Mouse (Mus musculus): ENCODE results near the gene Bcl2l1.
A peak's percentile ranks its signal among the peaks of the same experiment; 100 is the strongest.

Bcl2l1 gene

DNA sequence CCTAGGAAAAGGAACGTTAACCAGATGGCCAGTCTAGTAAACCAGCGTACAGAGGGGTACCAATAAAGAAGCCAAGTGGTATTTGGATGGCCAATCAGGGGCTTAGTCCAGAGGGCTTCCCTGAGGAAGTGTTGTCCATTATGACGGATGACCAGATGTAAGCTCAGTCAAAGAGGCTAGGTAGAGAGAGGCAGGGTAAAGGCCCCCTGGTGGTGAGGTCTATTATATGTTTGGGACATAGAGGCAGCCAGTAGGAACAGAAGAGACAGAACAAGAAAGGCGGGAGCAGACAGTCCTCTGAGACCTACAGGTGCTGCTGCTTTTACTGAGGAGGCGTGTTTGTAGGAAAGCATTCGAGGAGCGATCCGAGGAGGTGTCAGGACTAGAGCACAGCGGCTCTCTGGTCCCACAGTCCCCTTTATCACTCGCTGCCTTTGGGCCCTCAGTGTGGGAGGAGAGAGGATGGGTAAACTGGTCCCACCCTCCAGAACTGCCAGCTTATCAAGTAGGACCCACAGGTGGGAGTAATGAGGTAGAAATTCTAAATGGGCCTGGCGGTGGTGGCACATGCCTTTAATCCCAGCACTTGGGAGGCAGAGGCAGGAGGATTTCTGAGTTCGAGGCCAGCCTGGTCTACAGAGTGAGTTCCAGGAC, 63.8 kb downstream of the Bcl2l1 start:
- peak; percentile 74 for DNase-seq

DNA sequence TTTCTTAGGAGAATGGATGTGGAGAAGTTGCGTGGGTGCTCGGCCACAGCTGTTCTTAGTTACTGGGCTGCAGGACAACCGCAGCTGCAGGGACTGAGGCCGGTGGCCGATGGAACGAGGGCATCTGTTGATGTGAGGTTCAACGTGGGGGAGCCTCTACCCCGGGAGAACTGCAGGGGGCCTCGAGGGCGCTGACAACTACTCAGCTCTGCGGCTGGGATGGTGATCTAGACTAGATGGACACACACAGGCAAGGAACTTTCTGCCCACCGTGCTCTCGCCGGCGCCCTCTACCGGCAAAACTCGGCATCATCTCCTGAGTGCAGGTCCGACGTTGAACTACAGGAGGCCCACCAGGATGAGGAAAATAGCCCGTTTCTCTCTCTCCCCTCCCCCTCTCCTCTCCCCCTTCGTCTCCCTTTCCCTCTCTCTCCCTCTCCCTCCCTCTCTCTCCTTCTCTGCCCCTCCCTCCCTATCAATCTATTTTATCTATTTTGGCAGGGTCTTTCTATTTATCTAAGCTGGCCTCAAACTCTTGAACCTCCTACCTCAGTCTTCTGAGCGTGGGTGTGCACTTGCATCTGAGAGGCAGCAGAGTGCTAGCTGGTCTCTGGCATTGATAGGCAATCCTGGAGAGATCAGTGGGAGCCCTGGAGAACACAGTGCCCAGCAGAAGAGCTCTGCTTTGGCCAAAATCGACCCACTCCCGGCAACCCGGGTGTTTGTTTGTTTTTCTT, 65.0 kb downstream of the Bcl2l1 start:
- DNase-seq = peak; percentile 96

DNA sequence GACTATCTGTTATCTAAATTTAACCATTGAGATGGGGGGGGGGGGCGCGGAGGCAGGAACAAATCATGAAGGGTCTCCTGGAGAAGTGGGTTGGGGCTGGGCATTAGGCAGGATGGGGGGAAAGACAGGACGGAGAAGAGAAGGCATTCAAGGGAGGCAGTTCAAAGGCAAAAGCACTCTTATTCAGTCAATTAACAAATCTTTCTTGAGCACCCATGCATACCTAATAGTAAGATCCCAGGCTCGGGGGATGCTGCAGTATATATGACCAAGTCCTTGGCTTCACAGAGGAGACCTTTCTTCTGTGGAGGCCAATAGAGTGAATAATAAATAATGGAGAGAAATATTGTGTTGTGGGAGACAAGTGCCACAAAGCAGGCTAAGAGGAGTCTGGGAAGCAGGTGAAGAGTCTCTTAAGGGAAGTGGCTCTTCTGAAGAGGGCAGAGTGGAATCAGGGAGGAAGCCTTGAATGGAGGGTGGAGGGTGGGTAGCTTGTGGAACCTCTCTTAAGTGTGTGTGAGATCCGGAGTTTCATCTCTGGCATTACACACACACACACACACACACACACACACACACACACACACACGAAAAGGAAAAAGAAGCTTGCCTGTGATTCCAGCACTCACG, 66.4 kb downstream of the Bcl2l1 start:
- no peak for DNase-seq

DNA sequence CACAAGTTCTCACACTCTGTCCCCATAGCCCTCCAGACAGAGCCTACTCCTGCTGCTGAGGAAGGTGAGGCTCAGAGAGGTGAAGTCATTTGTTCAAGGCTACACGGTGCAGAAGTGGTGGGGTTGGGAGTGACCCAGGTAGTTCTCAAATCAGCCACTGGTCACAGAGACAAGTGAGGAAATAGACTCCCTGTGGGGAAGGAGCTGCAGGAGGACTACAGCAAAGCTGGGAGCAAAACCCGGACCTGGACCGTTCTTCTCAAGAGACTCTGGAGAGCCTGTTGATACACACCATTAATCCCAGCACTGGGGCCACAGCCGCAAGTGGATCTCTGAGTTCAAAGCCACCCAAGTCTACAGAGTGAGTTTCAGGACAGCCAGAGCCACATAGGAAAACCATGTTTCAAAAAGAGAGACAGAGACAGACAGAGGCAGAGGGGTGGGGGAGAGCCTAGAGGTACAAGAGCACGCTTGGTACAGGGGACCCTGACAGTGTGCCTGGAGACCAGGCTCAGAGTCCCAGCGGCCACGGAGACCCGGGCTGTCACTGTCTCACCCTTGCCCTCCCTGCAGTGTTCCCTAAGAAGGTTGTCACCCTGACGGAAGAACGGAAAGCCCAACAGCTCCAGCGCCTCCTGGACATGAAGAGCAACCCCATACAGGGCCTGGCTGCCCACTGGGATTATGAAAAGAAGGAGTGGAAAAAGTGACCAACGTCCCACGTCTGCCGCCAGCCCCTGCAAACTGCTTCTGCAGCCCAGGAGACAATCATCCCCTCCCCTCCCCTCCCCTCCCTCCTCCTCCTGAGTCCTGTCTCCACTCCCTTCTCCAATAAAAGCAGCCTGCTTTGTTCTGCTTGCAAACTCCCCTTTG, 67.1 kb downstream of the Bcl2l1 start:
- DNase-seq = no peak

DNA sequence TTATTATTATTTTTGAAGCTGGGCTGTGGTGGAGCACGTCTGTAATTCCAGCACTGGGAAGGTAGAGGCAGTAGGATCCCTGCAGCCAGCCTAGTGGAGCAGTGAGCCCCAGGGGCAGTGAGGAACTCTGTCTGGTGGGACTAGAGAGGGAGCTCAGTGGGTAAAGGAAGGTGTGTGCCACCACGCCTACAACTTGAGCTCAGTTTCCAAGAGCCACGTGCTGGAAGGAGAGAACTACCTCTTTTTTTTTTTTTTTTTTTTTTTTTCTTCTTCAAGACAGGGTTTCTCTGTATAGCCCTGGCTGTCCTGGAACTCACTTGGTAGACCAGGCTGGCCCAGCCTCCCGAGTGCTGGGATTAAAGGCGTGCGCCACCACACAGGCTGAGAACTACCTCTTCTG, 68.2 kb downstream of the Bcl2l1 start:
- no peak for DNase-seq

DNA sequence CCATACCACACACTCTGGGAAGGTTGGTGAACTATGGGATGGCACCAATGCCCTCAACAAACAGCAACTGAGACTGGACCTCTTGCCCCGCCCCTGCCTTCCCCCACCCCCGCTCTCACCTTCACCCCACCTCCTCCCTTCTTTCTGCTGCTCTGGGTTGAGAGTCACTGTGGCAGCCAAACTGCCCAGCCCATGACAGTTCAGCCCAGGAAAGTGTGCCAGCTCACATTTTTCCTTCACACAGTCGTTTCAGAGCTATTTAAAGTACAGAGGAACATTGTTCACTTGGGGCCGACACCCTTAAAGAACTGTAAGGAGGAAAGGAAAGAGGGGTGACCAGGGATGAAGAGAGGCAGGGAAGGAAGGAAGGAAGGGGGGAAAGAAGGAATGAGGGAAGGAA, 73.2 kb downstream of the Bcl2l1 start:
- DNase-seq = no peak

DNA sequence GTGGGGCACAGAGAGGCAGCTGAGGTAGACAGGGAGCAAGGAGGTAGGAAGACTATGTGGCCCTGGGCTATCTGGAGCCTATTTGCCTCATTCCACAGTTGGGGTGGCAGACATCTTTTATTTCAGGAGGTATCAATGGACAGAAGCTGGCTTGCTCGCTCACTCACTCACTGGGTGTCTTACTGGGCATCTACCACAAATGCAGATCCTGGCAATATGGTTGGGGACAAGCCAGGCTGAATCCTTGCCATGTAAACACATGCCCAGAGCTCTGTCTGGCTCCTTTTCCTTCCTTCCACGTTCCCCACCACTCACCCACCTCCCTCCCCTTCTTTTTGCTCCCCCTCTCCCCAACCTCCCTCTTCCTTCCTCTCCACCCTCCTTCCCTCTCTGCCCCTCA, 74.0 kb downstream of the Bcl2l1 start:
- no peak for DNase-seq

DNA sequence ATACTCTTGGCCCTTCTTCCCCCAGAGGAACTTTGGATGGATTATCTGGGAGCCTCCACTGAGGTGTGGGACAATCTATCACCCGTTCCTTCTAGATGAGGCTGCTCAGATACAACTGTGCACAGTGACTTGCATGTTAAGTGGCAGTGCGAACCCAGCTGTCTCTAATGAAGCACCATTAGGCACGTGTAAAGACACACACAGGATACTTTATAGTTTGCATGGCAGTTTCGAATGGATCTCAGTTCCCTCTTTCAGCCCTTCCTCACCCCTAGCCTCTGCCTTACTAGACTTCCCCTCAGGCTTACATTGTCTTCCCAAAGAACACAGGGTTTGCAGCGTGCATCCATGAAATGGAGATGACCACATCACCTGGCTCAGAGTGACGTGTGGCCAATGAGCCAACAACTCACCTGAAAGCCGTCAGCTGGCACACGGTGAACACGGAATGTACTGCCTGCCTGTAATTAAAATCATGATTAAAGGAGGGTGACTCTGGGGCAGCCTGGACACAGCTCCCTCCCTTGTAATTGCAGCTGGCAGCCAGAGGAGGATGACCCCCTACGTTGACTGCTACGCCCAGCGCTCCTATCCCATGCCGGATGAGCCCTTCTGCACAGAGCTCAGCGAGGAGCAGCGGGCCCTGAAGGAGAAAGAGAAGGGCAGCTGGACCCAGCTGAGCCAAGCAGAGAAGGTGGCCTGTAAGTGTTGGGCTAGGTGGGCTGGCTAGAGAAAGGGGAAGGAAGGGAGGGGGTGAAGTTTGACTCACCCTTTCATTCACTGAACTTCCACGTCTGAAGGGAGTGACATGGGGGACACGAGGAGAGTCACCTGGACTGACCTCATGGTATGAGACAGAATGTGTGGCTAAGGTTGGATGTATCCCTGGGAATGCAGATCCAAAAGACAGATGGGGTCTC, 74.8 kb downstream of the Bcl2l1 start:
- no peak for DNase-seq

DNA sequence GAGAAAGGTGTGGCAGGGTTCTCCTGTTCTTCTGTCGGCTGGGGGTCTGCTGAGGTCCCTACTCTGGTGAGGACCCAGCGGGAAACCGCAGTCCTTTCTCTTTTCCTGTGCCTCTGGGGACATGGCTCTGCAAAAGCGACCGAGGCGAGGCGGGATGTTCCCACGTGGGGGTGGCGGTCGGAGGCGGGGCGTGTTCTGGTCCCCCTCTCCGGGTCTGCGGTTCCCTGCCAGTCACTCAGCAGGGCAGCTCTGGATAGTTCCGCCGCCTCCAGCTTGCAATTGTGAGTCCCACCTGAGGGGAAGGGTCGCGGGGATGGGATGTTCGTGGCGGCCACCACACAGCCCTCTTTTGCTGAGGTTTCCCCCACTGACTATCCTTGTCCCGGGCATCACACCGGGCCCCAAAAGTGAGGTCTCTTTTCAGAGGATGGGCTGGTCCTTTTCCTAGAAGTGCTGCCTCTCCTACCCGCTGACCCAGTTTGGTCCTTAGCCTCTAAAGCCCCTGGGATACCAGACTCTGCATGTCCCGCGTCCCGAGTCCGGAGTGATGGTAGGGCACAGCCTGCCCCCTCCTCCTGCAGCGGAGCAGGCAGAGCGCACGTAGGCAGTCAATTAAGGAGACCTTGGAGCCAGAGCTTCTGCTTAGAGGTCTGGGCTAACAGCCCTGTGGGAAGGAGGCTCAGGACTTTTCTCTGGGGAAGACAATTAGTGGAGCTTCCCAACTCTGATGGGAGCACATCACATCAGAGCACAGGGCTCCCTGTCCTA, 77.4 kb downstream of the Bcl2l1 start, which contains the start of gene Cox4i2:
Gene Cox4i2 (plus strand): TSS at position 230 of the 768 bp plus-strand sequence.
- DNase-seq = no peak

DNA sequence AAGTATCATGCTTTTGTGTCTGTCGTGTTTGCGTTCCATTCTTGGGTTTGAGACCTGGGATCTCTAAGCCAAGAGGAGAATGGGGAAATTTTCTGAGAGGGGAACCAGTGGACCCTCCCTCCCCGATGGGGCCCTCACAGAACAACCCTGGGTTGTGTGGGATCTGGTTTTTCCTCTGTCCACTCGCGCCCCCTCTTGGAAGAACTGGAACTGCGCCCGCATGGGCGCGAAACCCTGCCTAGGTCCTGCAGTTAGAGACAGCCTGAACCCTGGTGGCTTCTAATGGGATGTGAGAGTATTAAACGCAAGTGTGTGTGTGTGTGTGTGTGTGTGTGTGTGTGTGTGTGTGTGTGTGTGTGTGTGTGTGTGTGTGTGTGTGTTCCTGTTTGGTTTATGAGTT, 89.1 kb downstream of the Bcl2l1 start:
- DNase-seq = peak; percentile 78

DNA sequence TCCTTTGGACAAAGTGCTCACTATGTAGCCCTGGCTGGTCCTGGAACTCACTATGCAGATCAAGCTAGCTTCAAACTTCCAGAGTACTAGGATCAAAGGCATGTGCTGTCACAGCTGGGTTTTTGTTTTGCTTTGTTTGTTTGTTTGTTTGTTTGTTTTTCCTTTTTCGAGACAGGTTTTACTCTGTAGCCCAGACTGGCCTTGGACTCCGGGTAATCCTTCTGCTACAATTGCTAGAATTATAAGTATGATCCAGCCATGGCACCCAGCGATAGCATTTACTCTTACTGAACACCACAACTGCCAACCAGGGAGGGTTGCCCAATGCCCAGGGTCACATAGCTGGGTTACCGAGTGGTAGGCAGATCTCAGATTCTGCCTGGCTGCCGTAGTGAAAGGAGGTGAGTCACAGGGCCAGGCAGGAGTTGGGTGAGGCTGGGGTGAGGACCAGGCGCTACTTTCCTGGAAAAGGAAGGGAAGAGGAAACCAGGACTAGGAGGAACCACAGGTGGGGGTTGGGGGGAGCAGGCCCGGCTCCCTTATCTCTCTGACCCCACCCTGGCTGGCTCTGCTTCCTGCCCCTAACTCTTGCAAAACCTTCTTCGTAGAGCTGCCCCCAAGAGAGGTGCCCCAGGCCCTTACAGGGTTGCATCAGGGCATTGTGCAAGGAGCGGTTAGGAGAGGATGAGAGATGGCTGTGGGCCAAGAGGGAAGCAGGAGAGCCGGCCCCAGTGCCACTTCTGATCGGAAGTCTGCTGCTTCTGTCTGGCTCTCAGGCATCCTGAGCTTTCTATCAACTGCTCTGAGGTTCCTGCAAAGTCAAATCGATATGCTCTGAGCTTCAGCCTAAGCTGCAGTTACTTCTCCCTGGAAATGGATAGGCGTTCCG, 90.1 kb downstream of the Bcl2l1 start:
- peak; percentile 73 for DNase-seq

DNA sequence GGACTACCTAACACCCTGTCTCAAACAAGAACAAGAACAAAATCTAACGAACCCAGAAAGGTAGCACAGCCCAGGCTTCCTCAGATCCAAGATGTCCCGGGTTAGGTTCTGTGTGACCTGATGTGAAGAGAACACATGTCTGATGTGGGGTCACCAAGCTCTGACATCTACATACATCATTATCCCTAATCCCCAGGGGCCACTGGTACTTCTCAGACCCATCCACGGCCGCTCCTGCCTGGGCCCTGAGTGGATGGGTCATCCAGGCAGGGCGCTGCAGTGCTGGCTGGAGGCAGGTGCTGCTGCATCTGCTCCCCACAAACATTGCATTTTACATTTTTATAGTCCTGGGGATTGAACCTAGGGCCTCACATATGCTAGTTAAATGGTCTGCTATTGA, 91.0 kb downstream of the Bcl2l1 start:
- DNase-seq = peak; percentile 17

DNA sequence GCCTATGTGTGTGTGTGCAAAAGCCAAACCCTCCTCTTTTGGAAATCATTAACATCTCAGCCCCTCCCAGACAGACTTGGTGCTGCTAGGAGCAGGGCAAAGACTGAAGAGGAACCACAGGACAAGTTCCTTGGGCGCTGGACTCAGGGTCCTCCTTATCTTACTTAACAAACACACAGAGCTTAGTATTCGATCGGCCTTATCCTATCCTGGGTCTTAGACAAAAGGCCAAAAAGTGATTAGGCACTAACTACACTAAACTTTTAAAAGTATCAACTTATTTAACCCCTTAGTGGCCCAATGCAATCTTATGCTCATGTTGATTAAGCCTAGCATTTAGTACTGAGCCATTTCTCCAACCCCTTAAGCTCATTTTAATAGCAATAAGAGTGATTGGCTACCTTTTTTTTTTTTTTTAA, 91.7 kb downstream of the Bcl2l1 start:
- DNase-seq = no peak

DNA sequence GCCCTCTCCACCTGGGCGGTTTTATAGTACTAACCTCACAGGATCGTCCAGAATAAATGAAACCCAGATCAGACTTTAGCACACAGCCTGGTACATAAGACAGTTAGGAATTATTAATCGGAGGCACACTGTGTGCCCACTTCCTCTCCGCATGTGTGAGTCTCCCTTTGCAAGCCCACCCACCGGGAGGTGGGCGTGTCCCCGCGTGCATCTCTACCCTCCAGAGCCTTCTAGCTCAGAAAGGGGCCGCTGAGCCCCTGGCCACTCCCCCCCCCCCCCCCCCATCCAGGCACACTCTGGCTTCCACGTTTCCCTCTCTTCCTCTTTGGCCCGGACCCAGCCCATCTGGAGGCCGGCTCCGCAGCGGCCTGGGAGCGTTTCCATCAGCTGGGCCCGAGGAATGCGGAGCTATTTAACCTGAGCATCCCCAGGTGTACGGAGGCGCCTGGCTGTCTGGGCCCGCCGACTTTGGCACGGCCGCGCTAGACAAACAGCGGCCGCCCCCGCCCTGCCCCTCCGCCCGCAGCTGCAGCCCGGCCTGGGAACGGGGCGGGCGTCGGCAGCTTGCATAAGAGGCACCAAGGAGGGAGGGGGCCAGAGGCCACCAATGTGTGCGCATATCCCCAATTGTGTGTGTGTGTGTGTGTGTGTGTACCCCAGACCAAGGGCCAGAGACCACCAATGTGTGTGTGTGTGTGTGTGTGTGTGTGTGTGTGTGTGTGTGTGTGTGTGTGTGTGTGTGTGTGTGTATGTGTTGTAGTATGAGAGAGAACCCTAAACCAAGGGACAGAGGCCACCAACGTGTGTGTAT, 92.3 kb downstream of the Bcl2l1 start:
- peak; percentile 88 for DNase-seq

DNA sequence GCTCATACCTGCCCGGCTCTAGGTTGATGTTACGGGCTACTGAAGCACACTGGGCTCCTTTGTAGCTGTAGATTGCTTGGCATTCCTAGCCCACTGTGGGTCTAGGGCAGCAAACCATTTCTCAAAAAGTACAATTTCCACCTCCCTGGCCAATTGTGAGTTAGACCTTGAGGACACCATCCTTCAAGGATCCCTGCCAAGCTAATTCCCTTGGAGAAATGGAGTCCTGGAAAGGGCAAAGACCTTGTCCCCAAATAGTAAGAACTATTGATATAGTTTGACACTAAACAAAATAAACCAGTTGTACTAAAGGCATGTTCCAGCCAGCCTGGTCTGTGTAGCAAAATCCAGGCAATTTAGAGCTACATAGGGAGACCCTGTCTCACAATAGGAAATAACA, 93.2 kb downstream of the Bcl2l1 start:
- DNase-seq = no peak

DNA sequence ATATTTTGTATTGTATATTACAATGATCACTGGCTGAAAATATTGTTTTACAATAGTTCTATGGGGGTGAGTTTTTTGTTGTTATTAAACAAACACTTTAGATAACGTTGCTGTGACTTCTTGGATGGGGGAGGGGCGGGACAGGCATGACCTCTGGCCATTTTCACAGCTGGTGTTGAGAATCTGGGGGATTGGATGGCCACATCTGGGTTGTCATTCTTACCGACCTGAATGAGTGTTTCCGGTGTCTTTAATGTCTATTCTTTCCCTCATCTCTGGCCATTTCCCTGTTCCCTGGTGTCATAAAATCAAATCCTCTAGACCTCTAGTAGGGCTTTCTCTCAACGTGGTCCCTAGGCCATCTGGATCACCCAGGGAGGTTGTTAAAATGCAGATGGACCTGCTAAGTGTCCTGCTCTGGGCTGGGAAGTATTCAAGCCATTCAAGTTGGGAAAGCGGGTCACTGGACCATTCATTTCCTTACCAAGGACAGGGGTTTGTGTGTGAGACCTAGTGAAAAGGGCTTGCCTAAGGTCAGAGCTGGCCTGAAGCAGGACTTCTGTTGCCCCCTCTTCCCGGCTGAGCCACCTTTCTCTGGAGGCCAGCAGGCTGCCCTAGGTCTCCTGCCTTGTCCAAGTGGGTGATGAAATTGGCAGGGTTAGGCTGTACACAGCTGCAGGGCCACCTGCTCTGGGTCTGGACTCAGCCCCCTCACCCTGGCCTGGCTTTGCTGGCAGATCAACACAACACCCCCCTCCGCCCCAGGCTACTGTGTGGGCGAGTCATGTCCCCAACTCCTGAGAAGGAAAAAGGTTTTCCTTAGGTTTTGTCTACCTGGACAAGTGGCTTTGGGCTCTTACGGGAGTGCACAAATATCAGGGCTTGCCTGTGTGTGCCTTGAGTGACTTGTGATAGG, 94.0 kb downstream of the Bcl2l1 start:
- DNase-seq = peak; percentile 44

DNA sequence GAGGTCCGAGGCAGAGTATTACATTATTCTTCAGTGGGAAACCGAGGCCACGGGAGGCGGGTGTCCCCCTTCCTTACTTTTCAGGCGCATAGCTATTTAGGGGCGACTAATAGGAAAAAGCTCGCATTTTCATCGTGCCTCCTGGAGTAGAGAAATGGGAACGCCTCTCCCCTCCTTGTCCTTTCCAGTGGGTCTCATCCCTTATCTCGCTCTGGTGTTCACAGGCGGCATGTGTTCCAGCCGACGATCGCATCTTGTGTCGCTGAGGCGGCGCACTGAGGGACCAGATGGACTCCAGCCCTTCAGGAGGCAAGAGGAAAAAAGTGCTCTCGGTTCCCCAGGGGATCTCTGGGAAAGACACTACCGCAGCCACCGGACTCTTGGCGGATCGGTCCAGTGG, 94.8 kb downstream of the Bcl2l1 start:
- peak; percentile 47 for DNase-seq

DNA sequence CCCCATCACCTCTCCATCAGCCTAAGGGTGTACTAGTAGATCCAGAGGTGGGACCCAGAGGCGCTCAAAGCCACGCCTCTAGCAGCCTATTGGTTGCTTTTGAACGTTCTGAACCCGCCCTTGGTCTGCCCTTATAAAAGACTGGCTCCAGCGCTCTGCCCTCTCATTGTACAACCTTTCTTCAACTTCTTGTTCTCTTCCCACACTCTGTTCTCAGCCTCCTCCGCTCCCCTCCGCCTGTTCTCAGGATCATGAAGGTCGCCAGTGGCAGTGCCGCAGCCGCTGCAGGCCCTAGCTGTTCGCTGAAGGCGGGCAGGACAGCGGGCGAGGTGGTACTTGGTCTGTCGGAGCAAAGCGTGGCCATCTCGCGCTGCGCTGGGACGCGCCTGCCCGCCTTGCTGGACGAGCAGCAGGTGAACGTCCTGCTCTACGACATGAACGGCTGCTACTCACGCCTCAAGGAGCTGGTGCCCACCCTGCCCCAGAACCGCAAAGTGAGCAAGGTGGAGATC, 95.4 kb downstream of the Bcl2l1 start, which contains the start of gene Id1:
Gene Id1 (plus strand): TSS at position 162 of the 512 bp plus-strand sequence.
- DNase-seq = peak; percentile 95
